Mouse (Mus musculus) stomach, postnatal 0 days (tissue): ENCODE results near the gene Xrcc2.

Source experiments
- CTCF ChIP-seq: IDR thresholded peaks from 2 replicates; pipeline ENCODE4 v1.5.1; 2016; ENCODE audit warnings: antibody characterized with exemption, low read depth, mild to moderate bottlenecking, moderate library complexity
- EP300 ChIP-seq: optimal IDR thresholded peaks from 2 replicates; pipeline ENCODE3; 2016; ENCODE audit warnings: antibody characterized with exemption

GRCm38 (mm10) chr5:25663165-25663564 is 42.5 kb downstream of the Xrcc2 start:
- no peak for TF ChIP-seq CTCF
- no peak for TF ChIP-seq EP300
